Mouse (Mus musculus) neural tube, embryonic 13.5 days (tissue): ENCODE data around the gene Espn. TPM values are rescaled to one million over a fixed set of nuclear protein-coding genes. Genes with fewer than 3 reads are reported as not detected.
A peak's percentile ranks its signal among the peaks of the same experiment; 100 is the strongest.

Experiments used
- ATAC-seq: fragments of 200-750 bp; cut with Nextera tagmentation; 2 replicates; pipeline ENCODE4 v1.8.0; 2017; ENCODE audit warnings: low read depth, mild to moderate bottlenecking, moderate TSS enrichment, moderate library complexity
- H3K27ac ChIP-seq: fragments of 300-500 bp; sonication (generic); replicated peaks from 2 replicates; pipeline ENCODE4 v1.5.1; 2015; ENCODE audit warnings: moderate library complexity, mild to moderate bottlenecking, inconsistent platforms
- H3K27me3 ChIP-seq: fragments of 300-500 bp; sonication (generic); 2 replicates; pipeline ENCODE4 v1.6.1; 2015; ENCODE audit warnings: mild to moderate bottlenecking, inconsistent platforms
- H3K36me3 ChIP-seq: fragments of 300-500 bp; sonication (generic); 2 replicates; pipeline ENCODE4 v1.6.1; 2015; ENCODE audit warnings: mild to moderate bottlenecking, inconsistent platforms
- H3K4me1 ChIP-seq: fragments of 300-500 bp; sonication (generic); replicated peaks from 2 replicates; pipeline ENCODE4 v1.6.1; 2015; ENCODE audit warnings: inconsistent platforms
- H3K4me2 ChIP-seq: fragments of 300-500 bp; sonication (generic); 2 replicates; pipeline ENCODE4 v1.6.1; 2015; ENCODE audit warnings: inconsistent platforms, mild to moderate bottlenecking, moderate library complexity
- H3K4me3 ChIP-seq: fragments of 300-500 bp; sonication (generic); 2 replicates; pipeline ENCODE4 v1.5.1; 2015; ENCODE audit warnings: mild to moderate bottlenecking, inconsistent platforms
- H3K9ac ChIP-seq: fragments of 300-500 bp; sonication (generic); 2 replicates; pipeline ENCODE4 v1.6.1; 2015; ENCODE audit warnings: moderate library complexity, mild to moderate bottlenecking, inconsistent platforms
- H3K9me3 ChIP-seq: fragments of 300-500 bp; sonication (generic); 2 replicates; pipeline ENCODE4 v1.6.1; 2016; ENCODE audit warnings: inconsistent platforms
- WGBS: fragments of 180-500 bp; shearing (Covaris S2); methylation state at CpG from one replicate; pipeline ENCODE4 v1.1.7; 2015; 5-methylcytosine and 5-hydroxymethylcytosine counted together
- polyA plus RNA-seq: library from polyadenylated mRNA; unstranded; fragments of >200 nt; fragmentation: Nextera tagmentation; extraction: Ambion mirVana; gene quantifications from 2 replicates; pipeline ENCODE4 v1.2.1, GENCODE M21; 2015

Espn gene
- polyA plus RNA-seq, 1 experiment from 2014 or later, result 0.21 TPM

GRCm38 (mm10) chr4:152187142-152187541, 35.0 kb upstream of the Espn start:
- Histone ChIP-seq H3K27ac (no peak overlapping the region), H3K4me1 (peaks cover 42% of the 10 kb centered on the region), H3K4me2 (no peak overlapping the region), H3K9me3 (no peaks in the 10 kb centered on the region), H3K36me3 (peaks cover 5% of the 10 kb centered on the region; the same call in 1 of the 2 replicates), H3K4me3 (no peak overlapping the region), H3K9ac (no peak overlapping the region), H3K27me3 (no peaks in the 10 kb centered on the region)
- no peak for ATAC-seq
- 87% methylated on average over 9 of the region's 9 CpGs for WGBS

GRCm38 (mm10) chr4:152186205-152187082, 34.3 kb upstream of the Espn start:
- Histone ChIP-seq H3K9me3 (no peaks in the 10 kb centered on the region), H3K4me2 (peak overlapping the region; percentile 36), H3K9ac (peak overlapping the region; percentile 52), H3K4me1 (peaks cover 42% of the 10 kb centered on the region), H3K36me3 (peaks cover 6% of the 10 kb centered on the region; the same call in 1 of the 2 replicates), H3K27me3 (no peaks in the 10 kb centered on the region), H3K27ac (peak overlapping the region; percentile 62), H3K4me3 (peak overlapping the region; percentile 3; the same call in 1 of the 2 replicates)
- 45% methylated on average over 14 of the region's 14 CpGs for WGBS
- no peak for ATAC-seq

- 10% methylated on average over 19 of the region's 19 CpGs for WGBS
- Histone ChIP-seq H3K4me1 (peaks cover 38% of the 10 kb centered on the region), H3K9me3 (no peaks in the 10 kb centered on the region), H3K36me3 (peaks cover 6% of the 10 kb centered on the region; the same call in 1 of the 2 replicates), H3K27ac (peak overlapping the region; percentile 62), H3K4me3 (0 out of 2 replicates have a peak overlapping the region, but pooled peaks have one; percentile 3), H3K9ac (peak overlapping the region; percentile 52), H3K4me2 (peak overlapping the region; percentile 36), H3K27me3 (no peaks in the 10 kb centered on the region)
- peak; percentile 77 for ATAC-seq
Observed at GRCm38 (mm10) chr4:152185510-152186204, 33.5 kb upstream of the Espn start.

DNA sequence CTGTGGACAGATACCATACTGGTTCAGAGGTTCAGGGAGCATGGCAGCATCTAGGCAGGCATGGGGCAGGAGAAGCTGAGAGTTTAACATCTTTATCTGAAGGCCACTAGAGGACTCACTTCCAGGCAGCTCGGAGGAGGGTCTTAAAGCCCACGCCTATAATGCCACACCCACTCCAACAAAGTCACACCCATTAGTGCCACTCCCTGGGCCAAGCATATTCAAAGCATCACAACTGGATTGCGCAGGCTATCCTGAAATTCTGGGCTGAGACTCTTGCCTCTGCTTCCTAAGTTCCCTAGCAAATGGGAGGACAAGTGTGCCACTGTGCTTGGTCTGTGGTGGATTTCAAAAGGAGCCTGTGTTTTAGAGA, 33.0 kb upstream of the Espn start:
- H3K9me3 ChIP-seq, result no peaks in the 10 kb centered on the region
- peaks cover 38% of the 10 kb centered on the region for H3K4me1 ChIP-seq
- H3K9ac ChIP-seq, result peak overlapping the region; percentile 52; the same call in 1 of the 2 replicates
- peak overlapping the region; percentile 36 for H3K4me2 ChIP-seq
- H3K27ac ChIP-seq, result peak overlapping the region; percentile 62
- peaks cover 6% of the 10 kb centered on the region; the same call in 1 of the 2 replicates for H3K36me3 ChIP-seq
- H3K4me3 ChIP-seq, result no peak overlapping the region
- 5% methylated on average over 3 of the region's 3 CpGs for WGBS
- peak; percentile 55 for ATAC-seq
- no peaks in the 10 kb centered on the region for H3K27me3 ChIP-seq

GRCm38 (mm10) chr4:152184353-152185035, 32.3 kb upstream of the Espn start:
- no peak for ATAC-seq
- WGBS, result 68% methylated on average over 7 of the region's 7 CpGs
- Histone ChIP-seq H3K4me1 (peaks cover 40% of the 10 kb centered on the region), H3K9ac (no peak overlapping the region), H3K4me2 (no peak overlapping the region), H3K9me3 (no peaks in the 10 kb centered on the region), H3K36me3 (peaks cover 6% of the 10 kb centered on the region; the same call in 1 of the 2 replicates), H3K27ac (peak overlapping the region; percentile 23; the same call in 1 of the 2 replicates), H3K4me3 (no peak overlapping the region), H3K27me3 (no peaks in the 10 kb centered on the region)

DNA sequence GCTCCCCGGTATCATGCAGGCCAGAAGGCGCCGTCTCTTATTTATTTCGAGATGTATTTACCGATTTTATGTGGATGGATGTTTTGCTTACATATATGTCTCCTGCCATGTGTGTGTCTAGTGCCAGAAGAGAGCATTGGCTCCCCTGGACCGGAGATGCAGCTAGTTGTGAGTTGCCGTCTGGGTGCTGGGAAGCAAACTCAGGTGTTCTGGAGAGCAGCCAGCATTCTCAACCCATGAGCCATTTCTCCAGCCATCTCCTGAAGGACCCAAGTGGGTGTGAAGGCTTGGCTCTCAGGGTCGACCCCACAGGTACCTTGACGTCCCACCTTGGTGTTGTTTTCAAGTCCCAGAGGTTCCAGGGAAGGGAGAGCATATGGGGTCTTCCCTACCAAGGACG, 30.0 kb upstream of the Espn start:
- ATAC-seq, result no peak
- Histone ChIP-seq H3K36me3 (peaks cover 6% of the 10 kb centered on the region; the same call in 1 of the 2 replicates), H3K4me3 (no peak overlapping the region), H3K27me3 (no peaks in the 10 kb centered on the region), H3K27ac (no peak overlapping the region), H3K4me2 (no peak overlapping the region), H3K4me1 (peaks cover 57% of the 10 kb centered on the region), H3K9ac (no peak overlapping the region), H3K9me3 (no peaks in the 10 kb centered on the region)
- 89% methylated on average over 10 of the region's 10 CpGs for WGBS

GRCm38 (mm10) chr4:152179946-152180660, 27.9 kb upstream of the Espn start:
- ATAC-seq, result no peak
- Histone ChIP-seq H3K9me3 (no peaks in the 10 kb centered on the region), H3K27me3 (peaks cover 19% of the 10 kb centered on the region), H3K4me3 (peak overlapping the region; percentile 78), H3K27ac (no peak overlapping the region), H3K9ac (peak overlapping the region; percentile 85), H3K36me3 (peaks cover 6% of the 10 kb centered on the region; the same call in 1 of the 2 replicates), H3K4me1 (peaks cover 43% of the 10 kb centered on the region), H3K4me2 (peak overlapping the region; percentile 90)
- 84% methylated on average over 16 of the region's 16 CpGs for whole genome bisulfite sequencing

GRCm38 (mm10) chr4:152178916-152179705, 26.9 kb upstream of the Espn start:
- Histone ChIP-seq H3K27me3 (peaks cover 29% of the 10 kb centered on the region), H3K9ac (peak overlapping the region; percentile 85), H3K4me2 (peak overlapping the region; percentile 90), H3K4me1 (peaks cover 35% of the 10 kb centered on the region), H3K36me3 (peaks cover 6% of the 10 kb centered on the region; the same call in 1 of the 2 replicates), H3K4me3 (peak overlapping the region; percentile 78), H3K9me3 (no peaks in the 10 kb centered on the region), H3K27ac (peak overlapping the region; percentile 83)
- WGBS, result 11% methylated on average over 16 of the region's 16 CpGs
- ATAC-seq, result no peak

- H3K4me3 ChIP-seq, result peak overlapping the region; percentile 78
- peaks cover 36% of the 10 kb centered on the region for H3K27me3 ChIP-seq
- peak overlapping the region; percentile 90 for H3K4me2 ChIP-seq
- peak overlapping the region; percentile 85 for H3K9ac ChIP-seq
- H3K27ac ChIP-seq, result peak overlapping the region; percentile 83
- H3K4me1 ChIP-seq, result peaks cover 35% of the 10 kb centered on the region
- H3K9me3 ChIP-seq, result no peaks in the 10 kb centered on the region
- peaks cover 6% of the 10 kb centered on the region; the same call in 1 of the 2 replicates for H3K36me3 ChIP-seq
- WGBS, result 0% methylated on average over 34 of the region's 35 CpGs
- peak; percentile 69 for ATAC-seq
Observed at GRCm38 (mm10) chr4:152178344-152178864, 26.2 kb upstream of the Espn start.

GRCm38 (mm10) chr4:152177537-152178343, 25.6 kb upstream of the Espn start, which contains the start of gene Acot7:
TSS of gene Acot7 (plus strand) at chr4:152178134.
- H3K4me1 ChIP-seq, result peaks cover 35% of the 10 kb centered on the region
- H3K9me3 ChIP-seq, result no peaks in the 10 kb centered on the region
- peaks cover 6% of the 10 kb centered on the region; the same call in 1 of the 2 replicates for H3K36me3 ChIP-seq
- peaks cover 39% of the 10 kb centered on the region for H3K27me3 ChIP-seq
- H3K4me2 ChIP-seq, result peak within 1 kb of the TSS; percentile 90
- WGBS, result under 1% methylated on average over 97 of the region's 108 CpGs
- ATAC-seq, result peak; percentile 96
- H3K9ac ChIP-seq, result peak within 1 kb of the TSS; percentile 85
- peak within 1 kb of the TSS; percentile 78 for H3K4me3 ChIP-seq
- peak within 1 kb of the TSS; percentile 91 for H3K27ac ChIP-seq
